Mouse (Mus musculus): ENCODE measurements at regions not wholly inside any gene's neighbourhood (a gene's known extent, or its start where the extent isn't known, plus 50 kb on each side); places are given as distances from the start of the nearest gene placed in this dataset.

DNA sequence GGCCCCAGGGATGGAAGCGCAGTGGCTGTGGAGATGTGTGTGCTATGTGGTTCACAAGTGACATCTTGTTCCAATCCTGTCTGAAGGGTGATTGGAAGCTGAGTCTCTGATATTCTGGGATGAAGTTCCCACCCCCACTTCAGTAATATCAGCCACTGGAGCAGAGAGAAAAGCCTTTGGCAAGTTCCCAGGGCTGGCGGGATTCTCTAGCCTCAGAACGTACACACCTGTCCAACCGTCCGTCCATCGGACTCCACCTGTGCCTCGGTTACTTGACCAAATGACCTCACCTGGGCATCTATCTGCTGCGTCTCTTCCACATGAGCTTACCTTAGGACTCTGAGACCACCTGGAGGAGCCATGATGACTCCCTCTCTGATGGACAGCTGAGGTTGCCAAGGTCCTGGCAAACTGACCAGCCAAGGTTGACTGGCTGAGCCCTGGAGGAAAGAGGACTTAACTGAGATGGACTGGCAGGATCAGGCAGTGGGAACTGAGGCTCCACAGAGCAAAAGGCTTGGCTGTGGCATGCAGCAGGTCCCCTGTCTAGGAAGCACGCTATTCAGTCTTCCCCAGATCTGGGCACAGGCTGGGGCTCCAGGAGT lies 152.5 kb upstream of the A530016L24Rik start:
- DNase-seq, result no peak

DNA sequence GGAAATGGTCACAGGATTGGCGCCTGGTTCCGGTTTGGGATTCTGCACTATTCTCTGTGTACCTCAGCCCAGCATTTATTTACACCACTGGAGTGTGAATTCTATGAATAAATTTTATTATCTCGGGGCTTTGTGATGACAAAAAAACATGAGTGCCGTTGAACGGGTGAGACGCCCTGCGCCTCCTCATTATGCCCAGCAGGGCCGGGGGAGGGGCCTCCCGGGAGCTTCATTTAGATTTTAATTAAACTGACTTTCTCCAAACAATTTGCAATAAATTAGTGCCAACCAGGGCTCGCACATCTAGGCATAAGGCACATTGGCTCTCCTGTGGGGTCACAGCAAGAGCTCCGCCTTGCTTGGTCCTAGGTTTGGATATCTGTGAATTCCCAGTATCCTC lies 151.8 kb upstream of the A530016L24Rik start:
- no peak for DNase-seq

DNA sequence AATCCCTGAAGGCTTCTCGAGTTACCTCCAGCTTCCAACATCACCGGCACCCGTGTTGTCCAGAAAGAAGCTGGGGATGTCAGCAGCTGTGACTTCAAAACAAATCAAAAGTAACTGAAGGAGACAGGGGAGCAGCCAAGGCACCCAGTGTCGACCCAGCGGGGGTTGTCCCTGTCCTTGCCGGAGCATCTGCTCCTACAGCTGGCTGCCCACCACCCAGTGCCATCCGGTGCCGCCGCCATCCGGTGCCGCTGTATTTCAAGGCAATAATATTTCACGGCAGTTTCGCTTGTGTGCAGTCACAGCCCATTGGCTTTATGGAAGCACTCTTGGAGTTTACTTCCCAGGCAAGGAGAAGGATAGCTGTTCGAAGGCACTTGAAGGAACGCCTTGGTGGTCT lies 150.3 kb upstream of the A530016L24Rik start:
- no peak for DNase-seq

DNA sequence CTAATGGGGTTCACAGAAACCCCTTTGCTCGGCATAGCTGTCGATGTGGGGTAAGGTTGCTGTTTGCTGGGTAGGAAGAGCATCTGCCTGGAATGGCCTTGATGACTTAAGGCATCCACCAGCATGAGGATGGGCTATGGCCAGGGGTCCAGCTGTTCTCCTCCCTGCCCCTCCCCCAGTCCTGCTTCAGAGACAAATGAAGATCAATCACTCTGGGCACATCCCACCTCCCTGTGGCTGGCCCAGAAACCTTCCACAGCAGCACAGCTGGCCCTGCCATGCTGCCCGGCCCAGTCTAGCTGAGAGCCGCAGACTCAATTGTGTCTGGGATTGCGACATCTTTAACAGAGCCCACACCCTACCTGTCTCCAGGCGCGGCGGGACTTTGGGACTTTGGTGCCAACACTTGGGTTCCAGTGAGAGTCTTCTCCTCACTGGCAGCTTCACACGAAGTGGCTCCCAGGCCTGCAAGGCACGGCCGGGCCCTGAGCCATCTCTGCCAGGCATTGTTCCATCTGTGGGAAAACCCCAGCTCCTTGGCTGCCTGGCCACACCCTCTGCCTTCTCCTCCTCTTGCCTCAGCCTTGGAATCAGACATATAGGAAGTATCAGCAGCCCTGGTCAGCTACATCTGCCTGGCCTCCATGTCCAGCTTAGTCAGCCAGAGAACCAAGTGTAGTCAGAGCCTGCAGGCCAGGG lies 149.6 kb upstream of the A530016L24Rik start:
- DNase-seq, result no peak

DNA sequence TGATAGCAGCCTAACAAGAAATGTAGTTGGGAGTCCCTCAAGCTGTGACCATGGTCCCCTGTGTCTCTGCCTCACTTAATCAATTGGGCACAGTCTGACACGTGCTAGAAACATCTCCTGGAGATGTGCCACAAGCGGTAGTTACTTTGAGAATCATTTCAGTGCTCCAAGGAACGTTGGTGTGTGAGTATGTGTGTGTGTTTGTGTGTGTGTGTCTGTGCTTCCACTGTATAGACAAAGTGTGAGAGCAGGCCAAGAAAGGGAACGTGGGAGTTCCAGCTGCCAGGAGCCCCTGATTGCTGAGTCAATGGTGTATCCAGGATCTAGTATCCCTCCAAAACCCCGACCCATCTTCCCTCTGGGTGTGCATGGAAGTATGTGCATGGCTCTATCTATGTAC lies 149.0 kb upstream of the A530016L24Rik start:
- DNase-seq, result no peak

DNA sequence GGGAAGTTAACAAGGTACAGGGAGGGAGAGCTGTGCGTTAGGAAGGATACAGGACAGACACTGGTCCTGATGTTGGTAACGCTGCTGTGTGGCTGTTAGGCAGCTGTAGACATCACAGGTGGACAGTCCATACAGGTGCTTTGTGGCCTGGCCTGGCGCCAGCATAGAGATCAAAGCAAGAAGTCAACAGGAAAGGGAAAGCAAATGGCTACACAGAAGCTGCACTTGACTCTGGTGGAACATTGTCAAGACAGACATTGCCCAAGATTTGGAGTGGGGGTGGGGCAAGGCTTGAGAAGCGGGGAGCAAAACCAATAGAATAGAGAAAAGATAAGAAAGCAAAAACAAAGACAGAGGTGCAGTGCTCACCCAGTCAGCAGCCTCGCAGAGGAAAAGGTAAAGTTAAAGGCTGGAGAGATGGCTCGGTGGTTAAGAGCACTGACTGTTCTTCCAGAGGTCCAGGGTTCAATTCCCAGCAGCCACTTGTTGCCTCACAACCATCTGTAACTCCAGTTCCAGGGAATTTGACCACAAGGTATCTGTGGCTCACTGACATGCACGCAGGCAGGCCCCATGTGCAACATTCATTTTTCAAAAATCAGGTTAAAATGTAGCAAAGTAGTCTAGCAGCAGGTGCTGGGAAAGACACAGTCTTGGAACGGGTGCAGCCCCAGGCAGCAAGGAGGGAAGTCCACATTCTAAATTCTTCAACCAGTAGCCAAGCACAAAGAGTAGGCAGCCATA lies 147.3 kb upstream of the A530016L24Rik start:
- no peak for DNase-seq

DNA sequence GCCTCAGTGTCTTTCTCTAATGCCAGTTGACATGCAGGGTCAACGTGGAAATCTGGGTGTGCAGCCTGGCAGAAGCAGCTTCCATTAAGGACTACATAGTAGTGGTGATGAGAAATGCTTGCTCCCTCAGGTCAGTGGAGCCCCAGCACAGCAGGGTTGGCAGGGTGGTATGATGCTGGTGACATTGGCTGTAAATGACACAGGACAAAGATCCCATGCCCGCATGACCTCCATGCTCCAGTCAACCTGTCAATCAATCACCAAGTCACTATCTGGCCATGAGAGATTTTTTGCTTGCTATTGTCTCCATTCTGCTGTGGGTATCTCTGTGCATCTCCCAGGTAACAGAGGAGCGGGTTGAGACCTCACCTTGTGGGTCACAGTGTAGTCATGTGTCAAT lies 146.2 kb upstream of the A530016L24Rik start:
- DNase-seq, result no peak

DNA sequence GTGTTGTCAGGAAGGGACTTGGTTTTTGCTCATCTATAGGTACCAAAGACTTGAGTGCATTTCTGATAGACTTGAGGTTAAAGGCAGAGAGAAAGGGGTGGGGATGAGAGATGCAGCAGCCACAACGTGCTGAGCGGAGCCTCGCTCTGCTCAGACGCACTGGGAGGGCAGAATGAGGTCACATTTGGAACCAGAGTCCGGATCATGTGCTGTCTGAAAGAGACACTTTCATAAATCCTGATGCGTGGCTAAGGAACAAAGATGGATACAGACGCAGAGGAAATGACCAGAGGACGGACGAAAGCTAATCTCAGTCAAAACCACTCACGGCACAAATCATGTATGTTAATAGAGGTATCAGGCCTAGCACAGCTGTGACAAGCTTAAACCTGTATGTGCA lies 145.0 kb upstream of the A530016L24Rik start:
- DNase-seq, result no peak

DNA sequence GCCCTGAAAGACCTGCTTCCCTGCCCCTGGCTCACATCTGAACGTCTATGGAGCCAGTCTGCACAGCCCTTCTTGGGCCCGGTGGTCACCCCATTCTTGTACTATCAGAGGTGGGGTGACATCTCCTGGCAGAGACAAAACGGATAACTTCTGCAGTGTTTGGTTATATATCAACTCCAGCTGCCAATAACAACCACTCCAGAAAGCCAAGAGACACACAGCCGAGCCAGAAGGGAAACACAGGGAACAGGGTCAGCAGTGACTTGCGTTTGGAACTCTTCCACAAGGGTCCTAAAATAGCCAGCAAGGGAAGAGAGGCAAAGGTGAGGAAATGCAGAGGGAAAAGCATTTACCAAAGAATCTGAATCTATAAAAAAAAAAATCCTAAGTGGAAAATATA lies 143.5 kb upstream of the A530016L24Rik start:
- no peak for DNase-seq

DNA sequence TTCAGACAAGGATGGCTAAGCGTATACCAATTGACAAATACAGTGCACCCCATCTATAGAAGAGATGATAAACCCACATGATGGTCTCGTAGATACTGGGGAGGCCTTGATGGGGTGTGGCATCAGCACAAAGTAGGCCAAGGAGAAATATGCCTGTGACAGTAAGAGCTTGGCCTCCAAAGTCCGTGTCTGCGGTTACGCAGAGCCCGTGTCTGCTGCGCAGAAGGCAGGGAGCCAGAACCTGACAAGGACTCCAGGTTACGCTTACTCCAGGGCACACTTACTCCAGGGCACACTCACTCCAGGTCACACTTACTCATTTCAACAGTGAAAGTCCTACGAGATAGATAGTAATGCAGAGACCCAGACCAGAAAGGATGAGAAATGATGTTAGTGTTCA lies 141.1 kb upstream of the A530016L24Rik start:
- DNase-seq, result no peak

DNA sequence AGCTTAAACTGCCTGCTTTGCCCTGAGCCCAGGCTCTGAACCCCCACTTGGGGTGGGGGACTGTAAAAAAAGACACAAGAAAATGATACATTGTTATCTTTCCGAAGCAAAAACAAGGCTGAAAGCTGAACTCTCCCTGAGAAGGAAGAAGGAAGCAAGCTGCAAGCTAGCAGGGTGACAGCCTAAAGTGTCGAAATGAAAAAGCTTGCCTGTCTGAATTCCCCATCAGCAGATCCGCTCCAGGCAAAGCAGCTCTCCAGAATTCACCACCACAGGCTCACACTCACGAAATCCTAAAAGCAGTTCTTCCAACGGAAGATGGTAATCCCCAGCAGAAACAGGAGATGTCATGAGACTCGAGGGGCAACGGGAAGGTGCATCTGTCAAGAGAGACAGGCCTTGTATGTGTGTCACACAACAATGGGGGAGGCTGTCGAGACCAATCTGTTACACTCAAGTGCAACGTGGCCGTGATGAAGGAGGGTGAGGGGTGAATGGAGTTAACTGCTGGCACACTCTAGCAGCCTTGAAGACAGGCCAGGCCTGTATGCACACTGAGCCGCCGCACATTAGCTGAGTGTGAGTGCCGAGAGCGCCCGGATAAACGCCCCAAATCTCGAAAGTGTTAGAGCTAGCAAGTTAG lies 139.5 kb upstream of the A530016L24Rik start:
- DNase-seq, result no peak

DNA sequence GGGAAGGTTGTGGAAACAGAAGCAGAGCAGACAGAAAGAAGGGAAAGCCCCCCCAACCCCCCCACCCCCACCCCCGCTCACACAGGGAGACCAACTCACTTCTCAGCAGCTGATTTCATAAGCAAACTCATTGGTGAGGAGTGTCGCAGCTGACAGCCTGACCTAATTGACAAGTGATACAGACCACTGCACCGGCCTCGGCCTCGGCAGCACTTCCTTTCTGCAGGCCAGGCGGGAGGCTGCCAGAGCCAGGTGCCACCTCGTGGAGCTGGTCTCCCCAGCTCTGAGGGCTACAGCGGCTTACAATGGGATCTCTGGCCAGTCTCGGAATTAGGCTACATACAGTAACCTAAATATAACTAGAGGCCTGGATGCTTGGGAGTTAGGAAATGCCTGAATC lies 138.5 kb upstream of the A530016L24Rik start:
- no peak for DNase-seq

DNA sequence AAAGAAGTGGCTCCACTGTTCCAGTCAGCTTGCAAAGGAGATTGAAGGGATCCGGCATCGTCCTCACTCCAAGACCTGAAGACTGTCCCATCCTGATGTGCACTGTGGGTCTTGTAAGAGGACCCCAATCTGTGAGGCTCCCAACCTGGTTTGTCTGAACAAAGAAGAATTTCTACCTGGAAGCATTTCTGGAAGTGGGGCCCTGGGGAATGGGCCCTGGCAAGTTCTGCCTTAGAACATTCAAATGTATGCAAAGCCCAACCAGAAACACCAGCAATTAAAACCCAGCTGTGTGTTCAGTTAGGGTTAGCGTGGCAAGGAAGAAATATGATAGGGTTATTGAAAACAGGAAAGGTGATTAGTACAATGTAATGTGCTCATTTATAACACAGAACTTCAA lies 125.9 kb upstream of the A530016L24Rik start:
- DNase-seq, result no peak

DNA sequence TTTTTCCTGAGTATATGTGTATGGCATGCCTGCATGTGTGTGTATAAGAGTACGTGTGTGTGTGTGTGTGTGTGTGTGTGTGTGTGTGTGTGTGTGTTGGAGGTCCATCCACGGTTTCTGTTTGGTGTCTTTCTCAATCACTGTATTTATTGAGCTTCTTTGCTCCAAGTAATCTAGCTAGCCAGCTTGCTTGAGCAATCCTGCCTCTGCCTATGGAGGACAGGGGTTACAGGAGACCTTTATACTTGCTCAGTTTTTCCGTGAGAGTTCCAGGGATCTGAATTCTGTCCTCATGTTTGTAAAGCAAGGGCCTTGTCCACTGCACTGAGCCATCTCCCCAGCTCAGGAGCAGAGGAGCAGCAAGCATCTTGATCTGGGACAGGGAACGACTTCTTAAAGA lies 122.0 kb upstream of the A530016L24Rik start:
- no peak for DNase-seq

DNA sequence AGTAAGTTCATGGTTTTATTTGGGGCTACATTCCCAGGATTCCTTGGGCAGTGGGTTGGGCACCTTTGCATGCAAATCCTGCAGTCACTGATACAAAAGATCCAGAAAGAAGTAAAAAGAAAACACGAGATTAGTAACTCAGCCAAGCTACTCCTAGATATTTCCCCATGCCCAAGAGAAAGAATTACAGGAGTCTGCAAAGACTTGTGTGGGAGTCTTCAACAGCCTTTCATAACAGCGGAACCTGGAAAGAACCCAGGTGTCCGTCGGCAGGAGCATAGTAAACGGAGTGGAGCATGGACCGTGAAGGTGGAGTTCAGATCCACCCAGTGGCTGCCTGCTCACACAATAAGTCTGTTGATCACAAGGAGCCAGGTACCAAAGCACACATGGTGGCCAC lies 121.1 kb upstream of the A530016L24Rik start:
- DNase-seq, result no peak

DNA sequence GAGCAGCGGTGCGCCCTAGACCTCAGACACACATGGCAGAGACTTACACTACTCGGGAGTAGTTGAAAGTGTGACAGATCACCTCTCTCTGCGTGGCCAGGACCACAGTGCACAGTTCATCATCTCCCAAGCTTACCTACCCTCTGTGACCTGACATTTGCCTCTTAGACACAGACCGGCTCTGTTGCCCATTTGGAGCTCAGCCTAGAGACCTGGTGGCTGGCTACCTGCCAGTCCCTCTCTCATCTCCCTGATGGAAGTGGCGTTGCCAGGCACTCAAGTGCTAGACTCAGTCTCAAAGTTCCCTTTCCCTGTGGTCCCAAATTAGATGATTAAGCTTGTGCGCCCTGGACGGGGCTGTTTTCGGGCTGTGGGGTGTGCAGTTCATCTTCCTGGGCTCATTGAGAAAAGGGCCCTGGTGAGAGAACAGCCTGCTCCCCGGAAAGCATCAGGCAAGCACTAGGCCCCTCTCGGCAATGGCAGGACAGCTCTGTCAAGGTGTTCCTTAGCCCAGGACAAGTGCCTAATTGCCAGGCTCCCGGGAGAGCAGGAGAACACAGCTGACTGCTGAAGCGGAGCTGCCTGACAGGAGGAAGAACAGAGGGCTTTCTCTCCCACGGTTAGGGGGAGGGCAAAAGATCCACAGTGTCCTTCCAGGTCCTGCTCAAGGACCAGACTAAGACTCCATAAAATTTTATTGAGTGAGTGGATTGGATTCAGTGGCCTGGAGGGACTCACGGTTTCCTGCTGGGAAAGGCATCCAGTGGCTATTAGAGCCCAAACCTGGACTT lies 119.5 kb upstream of the A530016L24Rik start:
- peak; percentile 17 for DNase-seq

DNA sequence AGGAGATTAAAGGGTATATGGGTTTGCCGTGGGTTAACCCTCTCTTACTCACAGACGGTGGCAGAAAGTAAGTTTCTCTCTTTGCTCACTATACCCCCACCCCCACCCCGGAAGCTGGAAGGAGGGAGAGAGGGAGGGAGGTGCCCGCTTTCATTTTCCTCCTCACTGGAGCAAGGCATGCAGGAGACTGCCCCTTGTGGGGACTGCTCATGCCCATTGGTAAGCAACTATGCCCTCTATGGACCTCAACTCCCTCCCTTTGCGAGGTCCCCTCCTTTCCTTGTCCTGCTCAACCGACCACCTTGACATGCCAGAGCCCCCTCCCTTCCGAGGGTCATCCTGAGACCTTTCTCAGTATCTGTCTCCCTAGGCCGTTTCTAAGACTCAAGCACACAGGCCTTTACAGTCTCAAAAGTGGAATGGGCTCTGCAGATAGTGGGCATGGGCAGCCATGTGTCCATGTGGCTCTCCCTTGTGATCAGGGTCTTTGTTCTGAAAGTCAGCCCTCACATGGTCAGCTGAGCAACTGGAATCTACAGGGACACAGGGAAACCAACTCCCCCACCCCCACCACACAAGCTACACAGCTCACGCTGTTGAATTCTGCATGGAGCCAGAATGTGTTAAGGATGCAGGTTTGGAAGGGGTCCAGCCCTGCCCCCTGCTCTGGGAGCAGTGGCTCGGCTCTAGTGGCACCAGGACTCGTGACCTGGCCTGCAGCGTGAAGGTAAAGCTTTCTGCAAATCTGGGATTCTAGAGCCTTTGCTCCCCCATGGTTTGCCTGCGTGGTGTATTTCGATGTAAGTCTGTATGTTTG lies 116.8 kb upstream of the A530016L24Rik start:
- no peak for DNase-seq

DNA sequence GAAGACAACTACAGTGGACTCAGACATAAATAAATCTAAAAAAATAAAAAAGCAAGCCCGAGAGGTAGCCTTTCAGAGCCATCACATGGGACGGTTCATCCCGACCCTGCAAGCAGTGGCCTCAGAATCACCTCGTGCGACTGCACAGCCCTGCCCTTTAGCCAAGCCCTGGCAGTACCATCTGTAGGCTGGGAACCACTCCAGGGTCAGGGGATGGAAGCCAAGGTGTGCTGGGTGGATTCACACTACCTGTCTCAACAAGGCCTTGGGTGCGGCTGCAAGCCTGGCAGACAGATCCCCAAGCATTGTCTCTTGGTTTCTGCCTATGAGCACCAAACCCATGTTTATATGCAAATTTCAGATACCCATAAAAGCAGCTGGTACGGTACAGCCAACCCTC lies 115.3 kb upstream of the A530016L24Rik start:
- no peak for DNase-seq

DNA sequence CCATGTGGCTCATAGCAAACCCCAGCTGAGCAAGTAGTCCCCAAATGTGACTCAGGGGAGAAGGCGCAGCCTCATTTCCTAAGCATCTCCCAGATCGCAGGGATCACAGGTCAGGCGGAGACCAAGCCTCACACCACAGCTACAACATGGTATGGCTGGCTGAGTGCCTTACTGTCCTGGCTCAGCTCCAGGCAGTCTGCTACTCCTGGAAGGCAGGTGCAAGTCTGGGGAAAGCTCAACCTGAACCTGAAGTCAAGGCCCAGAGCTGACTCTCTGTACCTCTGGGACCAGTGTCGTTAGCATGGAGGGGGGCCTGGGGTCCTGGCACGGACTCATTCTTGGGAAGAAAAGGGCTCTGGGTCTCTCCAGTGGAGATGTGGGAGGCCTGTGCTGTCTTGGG lies 113.0 kb upstream of the A530016L24Rik start:
- DNase-seq, result no peak

DNA sequence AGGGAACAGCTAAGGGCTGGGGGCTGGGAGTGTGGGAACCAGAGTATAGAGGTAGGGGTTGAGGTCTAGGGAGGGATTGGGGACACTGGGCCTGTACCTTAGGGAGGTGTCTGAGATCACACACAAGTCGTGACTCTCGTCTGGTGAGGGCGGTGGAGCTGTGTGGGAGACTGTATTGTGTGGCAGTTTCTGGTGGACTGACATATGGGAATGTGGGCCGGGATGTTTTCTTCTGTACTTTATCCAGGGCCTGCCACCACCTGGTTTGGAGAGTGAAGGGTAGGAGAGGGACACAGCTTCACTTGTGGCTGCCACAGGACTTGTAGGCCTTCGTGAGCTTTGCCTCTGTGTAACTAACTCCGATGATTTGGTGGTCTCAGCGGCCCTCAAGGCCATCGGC lies 112.5 kb upstream of the A530016L24Rik start:
- no peak for DNase-seq

DNA sequence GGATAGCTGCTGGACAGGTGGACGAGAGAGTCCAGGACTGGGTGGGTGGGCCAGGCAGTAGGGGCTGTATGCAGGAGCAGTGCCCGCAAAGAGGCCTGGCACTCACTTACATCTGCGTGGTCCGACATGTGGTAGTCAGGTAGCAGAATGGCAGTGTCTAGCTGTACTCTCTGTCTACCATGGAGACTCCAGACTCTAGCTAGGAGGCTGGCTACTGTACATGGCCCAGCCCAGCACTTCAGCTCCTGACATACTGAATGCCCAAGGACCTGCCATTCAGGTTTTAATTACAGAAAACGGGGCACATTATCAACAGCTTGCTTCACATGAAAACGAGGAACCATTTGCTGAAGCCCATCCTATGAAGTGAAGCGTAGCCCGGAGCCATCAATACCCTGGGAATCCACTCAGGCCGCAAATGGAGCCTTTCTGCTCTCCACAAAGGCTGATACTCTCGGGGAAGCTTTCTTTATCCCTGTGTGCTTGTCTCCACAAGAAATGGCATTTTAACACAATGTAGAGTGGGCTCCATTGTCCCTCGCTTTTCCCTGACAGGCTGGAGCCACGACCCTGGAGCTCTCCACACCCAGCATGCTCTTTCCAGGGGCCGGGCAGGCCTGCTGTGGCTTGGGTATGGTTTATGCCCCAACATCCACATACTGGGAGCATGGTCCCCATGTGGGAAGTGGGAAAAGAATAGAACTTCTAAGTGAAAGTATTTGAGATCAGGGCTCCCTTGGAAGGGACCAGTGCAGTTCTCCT lies 110.6 kb upstream of the A530016L24Rik start:
- no peak for DNase-seq
